Mouse (Mus musculus) NIH3T3 (cell line): Measurements from ENCODE around the gene Pard6b.
"Not testable (repeated sequence)": the region's sequence is repeated elsewhere in the genome, so short reads cannot be mapped to it uniquely, and the experiment has no call there.

Experiments used
- DNase-seq: peaks from one replicate; pipeline ENCODE4 v3.0.0-alpha.2; 2012; ENCODE audit warnings: low read depth

Pard6b gene

DNA sequence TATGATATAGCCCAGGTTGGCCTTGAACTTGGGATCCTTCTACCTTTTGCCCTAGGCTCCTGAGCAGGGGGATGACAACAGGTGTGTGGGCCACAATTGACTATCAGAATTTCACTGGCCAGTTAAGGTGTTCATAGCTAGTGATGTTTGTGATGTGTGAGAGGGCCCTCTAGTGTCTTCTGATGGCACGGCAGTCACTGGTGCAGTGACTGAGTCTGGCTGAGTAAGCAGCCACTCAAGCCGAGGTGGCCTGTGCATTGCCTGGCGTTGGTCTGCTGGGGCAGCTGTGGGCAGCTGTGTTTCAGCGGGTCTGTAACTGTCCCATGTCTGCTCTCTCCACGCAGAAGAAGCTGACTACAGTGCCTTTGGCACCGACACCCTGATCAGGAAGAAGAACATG lies 17.2 kb downstream of the Pard6b start:
- DNase-seq: peak; percentile 85

DNA sequence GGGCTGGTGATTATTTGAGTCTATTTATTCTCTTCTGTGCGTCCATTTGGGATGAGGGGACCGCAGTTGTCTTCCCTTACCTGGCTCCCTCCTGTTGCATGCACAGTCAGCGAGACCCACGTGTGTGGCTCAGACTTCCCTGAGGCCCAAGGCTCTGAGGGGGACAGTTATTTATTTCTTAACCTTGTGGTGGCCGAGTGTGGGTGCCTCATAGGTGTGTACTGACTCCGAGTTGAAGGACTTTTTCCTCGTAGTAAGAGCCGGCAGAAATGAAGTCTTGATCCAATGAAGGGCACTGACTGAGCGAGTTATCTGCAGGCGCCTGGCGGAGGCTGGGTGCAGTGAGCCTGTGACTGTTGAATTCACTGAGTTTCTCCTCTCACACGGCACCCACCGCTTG lies 19.2 kb downstream of the Pard6b start:
- DNase-seq: no peak

DNA sequence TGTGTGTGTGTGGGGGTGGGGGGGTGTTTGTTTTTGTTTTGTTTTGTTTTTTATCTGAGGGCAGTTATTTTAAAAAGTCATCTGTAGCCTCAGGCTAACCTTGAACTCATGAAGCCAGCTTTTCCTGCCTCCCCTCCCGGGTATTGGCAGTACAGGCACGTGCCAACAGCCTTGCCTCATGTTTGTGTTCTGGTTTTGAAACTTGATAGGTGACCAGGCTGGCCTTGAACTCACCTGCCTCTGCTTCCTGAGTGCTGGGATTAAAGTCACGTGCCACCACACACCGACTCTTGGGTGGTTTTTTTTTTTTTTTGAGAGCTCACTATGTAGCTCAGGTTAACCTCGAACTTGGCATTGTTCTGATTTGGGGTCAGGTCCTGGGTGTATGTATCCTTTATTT lies 21.0 kb downstream of the Pard6b start:
- DNase-seq: no peak

DNA sequence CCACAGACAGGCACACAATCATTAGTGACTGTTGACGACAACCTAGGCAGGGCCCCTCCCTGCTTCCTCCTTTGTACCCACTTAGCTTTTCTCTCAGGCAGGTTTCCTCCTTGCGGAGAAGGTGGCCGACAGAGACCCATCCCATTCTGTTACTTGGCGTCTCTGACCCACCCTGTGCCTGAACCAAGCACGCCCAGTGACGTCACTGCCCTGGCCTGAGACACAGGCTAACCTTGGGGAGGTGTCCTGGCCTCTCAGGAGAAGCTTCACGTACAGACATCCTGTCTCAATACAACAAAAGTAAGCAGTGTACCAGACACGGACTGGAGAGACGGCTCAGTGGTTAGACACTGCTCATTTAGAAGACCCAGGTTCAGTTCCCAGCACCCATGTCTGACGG lies 22.5 kb downstream of the Pard6b start:
- DNase-seq: no peak

DNA sequence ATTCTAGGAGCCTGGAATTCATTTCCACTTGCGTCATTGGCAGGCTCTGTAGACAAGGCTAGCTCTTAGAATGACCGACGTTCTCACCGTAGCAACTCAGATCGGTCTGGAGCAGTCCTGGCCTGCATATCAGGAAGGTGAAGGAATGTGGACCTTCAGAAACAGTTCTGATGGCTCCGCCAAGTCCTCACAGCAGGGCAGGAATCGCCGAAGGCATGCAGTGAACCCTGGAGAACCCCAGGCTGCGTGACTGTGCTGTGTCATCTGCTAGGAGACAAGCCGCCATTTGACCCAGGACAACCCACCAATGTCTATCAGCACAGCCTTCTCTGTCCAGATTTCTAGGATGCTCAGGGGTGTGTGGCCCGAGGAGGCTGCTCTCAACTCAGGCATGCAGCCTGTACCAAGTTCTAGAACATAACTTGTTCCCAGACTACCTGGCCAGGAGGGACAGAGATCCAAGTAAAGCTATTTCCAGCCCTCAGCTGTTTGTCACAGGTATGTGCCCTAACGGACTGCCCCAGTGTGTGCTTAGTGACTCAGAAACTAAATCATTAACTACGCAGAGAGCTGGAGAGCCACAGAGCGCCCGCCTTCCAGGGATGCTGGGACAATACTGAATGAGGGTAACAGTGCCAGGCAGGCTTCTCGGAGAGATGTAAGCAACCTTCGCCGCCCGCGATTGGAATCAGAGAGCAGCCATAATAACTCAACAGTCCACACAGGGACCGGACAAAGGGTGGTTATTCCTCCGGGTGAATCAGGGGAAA lies 23.8 kb downstream of the Pard6b start:
- DNase-seq: no peak

DNA sequence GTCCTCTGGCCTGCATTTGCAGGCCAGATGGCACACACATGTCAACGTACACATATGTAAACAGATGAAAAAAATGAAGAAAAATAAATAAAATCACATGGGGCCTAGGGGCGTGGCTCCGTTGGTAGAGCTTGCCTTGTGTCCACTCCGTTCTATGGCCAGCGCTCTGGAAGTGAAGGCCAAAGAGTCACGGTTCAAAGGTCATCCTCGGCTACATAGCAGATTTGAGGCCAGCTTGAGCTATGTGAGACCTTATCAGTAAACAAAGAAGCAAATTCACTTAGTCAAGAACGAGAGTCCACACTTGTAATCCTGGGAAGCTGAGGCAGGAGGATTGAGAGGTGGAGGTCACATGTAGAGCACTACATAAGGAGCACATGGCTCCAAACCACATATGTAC lies 24.5 kb downstream of the Pard6b start:
- DNase-seq: no peak

DNA sequence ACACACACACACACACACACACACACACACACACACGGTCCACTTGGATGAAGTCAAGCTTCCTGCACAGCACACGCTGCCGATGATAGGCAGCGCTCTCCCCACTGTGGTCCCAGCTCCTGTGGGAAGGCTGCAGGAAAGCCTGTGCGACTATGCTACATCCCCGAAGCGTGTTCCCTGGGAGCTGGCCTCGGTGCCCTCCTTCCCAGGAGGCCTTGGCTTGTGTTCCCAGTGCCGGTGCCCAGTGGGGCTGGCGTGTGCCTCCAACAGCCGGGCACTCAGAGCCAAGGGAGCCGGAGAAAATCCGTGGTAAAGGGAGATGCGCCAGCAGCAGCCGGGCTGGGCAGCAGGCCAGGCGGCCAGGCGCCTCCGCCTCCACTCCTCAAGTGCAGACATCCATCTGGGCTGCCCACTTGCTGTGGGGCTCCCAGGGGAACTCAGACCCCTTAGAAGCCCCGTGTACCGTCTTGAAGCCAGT lies 25.9 kb downstream of the Pard6b start:
- no peak for DNase-seq

DNA sequence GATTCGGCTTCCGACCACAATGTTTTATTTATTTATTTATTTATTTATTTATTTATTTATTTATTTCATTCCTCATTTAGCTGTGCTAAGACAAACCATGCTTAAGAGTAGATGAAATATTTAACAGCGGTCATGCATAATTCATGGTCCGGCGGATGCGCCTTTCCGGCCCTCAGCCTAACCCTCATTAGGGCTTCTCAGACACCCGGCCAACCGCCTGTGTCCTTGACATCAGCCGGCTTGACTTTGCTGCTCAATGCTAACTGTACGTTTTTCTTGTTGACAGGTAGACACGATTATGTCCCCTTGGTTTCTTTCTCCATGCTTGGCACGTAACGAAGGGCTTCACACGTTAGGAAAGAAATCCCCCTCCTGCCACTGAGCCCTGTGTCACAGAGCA lies 26.6 kb downstream of the Pard6b start:
- DNase-seq: no peak

DNA sequence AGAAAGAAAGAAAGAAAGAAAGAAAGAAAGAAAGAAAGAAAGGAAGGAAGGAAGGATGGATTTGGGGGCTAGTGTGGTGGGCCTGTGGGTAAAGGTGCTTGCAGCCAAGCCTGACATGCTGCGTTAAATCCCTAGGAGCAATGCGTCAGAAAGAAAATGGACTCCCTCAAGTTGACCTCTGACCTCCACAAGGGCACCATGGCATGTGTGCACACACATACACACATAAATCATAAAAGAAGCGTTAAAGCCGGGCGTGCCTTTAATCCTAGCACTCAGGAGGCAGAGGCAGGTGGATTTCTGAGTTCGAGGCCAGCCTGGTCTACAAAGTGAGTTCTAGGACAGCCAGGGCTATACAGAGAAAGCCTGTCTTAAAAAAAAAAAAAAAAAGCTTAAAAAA lies 27.1 kb downstream of the Pard6b start:
- not testable (repeated sequence) for DNase-seq

DNA sequence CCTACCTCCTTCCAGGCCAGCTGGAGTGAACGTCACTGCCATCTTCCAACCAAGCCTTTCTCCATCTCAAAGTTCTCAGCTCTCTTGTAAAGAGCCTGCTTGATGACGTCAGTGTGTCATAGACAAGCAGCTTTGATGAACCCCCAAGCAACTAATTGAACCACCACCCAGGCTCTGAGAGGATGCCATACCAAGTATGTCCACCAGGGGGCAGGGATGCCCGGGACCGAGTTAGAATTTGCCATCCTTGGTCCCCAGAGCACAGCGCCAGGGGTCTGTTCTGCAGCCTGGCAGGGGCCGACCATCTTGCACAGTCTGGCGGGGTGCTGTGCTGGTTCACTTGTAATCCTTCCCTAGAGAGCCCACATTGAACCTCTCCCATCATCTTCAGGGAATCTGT lies 31.1 kb downstream of the Pard6b start:
- peak; percentile 81 for DNase-seq

DNA sequence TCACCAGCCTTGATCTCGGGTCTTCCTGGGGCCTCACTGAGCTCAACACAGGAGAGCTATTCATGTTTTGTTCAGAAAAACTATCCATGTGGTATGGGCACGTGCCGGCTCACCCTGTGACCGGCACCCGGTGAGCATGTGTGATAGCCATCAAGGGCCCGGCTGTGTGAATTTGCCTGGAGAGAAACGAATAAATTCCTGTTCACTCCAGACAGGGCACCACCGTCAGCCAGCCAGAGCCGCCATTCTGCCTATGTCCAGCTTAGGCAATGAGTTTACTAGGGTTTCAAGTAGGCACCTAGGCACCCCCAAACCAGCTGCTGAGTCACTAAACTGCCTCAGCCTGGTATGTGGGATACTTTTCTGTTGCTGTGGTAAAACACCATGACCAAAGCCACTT lies 32.5 kb downstream of the Pard6b start:
- no peak for DNase-seq

DNA sequence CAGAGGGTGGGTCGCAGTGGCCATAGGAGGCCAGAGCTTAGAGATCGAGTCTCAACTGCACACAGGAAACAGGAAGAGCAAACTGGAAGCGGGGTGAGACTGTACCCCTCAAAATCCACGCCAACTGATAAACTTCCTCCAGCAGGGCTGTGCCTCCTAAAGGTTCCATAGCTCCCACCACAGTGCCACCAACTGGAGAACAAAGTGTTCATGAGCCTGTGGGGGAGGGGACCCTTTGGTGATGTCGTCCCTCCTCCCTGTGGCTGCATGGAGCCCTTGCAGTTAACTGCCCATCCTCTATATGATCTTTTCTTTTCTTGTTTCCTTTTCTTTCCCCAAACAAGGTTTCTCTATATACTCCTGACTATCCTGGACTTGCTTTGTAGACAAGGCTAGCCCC lies 32.9 kb downstream of the Pard6b start:
- peak; percentile 46 for DNase-seq

DNA sequence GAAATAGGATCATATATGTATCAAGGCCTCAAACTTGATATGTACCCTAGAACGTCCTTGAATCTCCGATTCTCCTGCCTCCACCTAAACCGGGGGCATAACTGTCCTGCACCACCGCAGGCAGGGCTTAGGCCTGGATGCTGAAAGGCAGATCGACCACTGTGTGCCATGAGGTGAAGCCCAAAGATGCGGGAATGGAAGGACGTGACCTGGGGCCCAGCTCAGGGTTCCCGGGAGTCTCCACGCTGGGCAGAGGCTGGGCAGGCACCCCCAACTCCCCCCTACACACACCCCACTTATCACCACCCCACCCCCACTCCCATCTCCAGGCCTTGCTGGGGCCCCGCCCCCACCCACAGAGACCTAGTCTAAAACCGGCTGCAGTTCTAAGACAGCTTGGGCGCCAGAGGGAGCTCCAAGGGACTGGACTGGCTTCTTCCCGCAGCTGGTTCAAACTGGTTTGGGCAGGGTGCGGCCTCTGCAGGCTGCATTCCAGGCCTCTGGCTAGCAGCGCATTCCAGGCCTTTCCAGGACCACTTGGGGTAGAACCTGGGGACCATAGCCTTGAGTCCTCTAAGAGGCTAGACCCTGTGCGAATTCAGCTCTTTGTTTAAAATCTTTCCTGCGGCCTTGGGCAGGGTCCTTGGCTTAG lies 34.0 kb downstream of the Pard6b start:
- DNase-seq: peak; percentile 95

DNA sequence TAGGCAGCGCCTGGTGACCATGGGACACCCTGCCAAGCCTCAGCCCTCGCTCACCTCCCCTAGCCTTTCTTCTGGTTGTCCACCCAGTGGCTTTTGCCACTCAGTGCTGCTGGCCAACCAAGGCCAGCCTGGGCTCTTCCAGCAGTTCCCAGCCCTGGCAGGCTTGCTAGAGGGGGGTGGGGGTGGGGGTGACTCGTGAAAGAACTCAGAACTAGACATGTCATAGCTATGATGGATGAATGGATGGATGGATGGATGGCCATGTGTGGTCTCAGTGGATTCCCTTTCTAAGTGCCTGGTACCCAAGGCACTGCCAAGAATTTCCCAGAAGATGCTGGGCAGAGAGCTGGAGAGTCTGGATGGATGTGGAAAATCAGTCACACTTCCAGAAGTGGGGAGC lies 35.0 kb downstream of the Pard6b start:
- DNase-seq: peak; percentile 79

DNA sequence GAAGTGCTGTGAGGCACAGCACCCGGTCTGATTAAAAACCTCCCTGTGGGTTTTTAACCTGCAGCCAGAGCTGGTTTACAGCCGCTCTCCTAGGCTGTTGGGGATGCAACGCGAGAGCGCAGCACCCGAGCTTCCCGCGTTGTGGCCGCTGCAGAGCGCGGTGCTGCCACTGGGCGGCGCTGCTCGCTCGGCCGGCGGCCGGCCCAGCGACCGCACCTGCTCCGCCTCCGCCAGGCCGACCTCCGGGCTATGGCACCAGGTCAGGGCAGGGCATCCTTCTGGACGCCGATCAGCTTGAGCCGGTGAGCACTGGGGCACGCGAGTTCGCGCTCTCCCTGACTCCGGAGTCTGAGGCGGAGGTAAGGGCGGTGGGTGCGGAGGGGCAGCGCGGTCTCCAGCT lies 36.3 kb downstream of the Pard6b start:
- DNase-seq: no peak

DNA sequence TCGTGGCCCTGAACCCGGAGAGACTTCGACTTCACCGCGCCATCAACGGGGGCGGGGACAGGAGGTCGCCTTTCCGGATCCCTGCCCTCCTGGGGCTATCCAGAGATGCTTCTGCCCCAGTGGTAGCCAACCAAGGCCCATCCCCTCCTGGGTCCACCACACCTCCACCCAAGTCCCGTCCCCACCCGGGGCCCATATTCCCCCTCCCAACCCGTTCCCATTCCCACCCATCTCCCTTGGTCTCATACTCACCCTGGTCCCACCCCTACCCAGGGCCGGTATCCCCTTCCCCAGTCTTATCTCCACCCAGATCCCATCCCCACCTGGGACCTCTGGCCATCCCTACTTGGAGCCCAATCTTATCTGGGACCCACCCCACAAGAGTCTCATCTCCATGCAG lies 36.7 kb downstream of the Pard6b start:
- DNase-seq: no peak

DNA sequence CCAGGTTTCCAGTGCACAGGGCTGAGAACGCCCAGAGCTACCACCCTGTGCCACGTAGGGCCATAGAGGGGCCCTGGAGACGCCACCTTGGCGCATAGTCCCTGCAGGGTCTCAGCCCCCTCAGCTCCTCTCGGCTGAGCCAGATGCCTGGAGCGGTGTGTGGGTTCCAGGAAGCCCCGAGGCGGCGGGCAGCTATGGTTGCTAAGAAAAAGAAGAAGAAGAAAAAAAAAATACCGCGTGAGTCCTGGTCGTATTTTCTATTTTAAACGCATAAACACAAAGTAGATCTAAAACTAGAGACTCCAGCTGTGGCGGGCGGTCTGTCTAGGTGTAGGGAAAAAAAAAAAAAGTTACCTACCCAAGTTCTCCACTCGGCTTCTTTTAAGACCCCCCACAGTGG lies 37.2 kb downstream of the Pard6b start:
- DNase-seq: no peak

DNA sequence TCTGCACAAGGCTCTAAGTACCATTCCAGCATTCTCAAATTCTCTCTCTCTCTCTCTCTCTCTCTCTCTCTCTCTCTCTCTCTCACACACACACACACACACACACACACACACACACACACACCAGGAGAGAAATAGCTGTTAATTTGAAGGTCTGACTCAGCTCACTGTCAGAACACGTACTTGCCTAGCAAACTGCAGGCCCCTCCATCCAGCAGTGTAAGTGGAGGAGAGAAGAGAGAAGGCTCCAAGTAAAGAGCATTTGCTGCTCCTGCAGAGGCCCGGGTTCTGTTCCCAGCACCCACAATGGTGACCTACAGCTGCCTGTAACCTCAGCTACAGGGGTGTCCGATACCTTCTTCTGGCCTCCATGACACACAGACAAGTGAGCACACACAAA lies 37.7 kb downstream of the Pard6b start:
- no peak for DNase-seq

DNA sequence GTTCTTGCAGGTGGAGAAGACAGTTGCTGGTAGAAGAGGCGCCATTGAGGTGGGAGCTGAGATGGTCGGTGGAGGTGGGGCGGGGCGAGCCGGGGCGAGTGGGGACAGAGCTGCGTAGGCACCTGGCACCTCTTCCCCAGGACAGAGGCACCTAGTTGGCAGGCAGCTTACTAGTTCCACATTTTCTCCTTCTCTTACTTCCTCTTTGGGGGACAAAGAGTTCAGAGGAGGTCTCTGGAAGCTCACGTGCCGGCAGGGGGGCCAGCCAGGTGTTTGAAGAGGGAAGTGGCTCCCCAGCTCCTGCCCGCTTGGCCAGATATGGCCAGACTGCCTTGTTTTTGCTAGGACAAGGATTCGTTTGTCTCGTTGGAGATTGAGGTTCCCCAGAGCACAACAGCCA lies 38.3 kb downstream of the Pard6b start:
- DNase-seq: no peak

DNA sequence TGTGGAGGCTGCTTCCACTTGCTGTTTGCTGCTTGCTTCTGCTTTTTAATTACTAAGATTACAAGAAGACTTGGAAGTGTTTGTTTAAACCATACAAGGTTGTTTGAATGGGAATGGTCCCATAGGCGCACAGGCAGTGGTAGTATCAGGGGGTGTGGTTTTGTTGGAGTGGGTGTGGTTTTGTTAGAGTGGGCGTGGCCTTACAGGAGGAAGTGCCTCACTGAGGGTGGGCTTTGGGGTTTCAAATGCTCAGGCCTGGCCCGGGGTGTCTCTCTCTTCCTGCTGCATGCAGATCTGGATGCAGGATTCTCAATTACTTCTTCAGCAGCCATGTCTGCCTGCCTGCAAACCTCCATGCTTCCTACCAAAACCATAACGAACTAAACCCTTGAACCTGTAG lies 40.1 kb downstream of the Pard6b start:
- DNase-seq: no peak

DNA sequence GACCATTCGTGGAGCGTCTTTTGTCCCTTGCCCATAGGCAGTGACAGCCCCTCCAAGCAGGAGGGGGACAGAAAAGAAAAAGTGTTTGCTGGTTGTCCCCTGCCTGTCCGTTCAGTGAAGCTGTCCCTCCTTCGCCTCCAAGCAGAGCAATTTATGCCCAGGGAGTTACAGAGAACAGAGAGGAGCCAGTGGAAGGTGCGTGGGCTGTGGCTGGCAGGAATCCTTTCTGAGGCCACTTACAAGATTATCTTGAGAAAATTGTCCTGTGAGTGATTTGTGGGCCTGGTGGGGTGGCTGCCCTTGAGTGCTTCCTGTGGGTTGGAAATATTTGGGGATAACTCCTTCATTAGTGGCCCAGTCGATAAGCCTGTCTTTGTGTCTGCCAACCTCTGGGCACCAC lies 42.8 kb downstream of the Pard6b start:
- no peak for DNase-seq

DNA sequence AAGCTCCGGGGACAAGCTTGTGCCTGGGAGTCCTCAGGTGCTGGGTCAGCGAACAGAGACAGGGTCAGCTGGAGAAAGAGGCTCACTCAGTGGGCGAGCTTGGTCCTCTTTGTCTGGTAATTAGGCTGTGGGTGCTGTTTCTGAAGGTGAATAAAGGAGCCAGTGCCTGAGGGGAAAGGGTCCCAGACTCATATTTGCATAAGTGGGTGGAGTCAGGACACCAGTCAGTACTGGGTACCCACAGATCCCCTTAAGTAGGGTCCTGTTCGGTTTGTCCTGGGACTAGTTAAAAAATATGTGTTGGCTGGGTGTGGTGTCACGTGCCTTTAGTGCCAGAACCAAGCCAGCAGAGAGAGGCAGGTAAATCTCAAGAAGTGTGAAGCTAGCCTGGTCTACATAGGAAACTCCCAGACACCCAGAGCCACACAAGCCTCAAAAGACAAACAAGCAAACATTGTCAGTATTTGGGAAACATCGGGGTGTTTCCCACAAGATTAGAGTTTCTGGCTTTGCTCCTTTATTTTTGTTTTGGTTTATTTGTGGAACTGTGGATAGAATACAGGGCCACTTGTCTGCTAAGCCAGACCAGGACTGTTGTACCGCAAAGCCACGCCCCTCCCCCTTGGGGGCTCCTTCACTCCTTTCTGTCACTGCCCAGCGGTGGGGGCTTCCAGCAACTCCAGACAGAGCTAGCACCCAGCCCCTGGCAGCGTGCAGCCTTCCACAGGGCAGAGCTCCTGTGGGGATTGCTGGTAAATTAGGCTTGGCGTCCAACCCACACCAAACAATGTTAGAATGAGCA lies 44.7 kb downstream of the Pard6b start:
- no peak for DNase-seq

DNA sequence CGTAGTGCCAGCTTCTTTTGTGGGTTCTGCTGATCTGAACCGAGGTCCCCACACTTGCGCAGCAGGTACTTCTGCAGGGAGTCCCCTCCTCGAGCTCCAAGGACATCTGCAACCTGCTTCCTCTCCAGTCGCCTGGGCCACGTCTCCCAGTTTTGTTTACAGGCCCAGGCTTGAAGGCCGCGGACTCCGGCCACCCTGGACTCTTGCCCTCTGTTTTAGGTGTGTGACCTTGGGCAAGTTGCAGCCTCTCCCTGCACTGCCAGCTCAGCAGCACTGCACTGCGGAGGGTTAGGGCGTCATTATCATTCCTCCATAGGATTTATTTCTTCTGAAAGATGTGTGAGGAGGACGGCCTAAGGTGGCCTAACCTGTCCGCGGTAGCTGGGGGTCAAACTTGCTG lies 47.0 kb downstream of the Pard6b start:
- DNase-seq: no peak
